10 mouse cellular contexts compared by ENCODE assay signal in the genomic region with DNA sequence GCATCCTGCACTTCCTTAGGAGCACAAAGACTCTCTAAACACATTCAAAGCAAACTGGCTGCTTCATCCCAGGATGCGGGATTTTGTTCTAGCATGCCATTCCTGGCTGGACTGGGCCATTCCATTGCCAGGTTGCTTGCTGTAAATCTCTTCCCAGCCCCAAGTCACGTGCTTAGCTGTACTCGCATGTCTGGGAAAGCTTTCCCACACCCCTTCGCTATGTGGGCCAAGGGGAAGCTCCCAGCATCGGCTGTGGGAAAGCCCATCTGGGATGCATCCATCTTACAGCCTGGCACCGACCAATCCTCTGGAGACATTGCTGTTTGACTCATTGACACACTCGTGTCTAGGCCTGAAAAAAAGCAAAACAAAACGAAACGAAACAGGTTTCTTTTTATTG.
DNase-seq lines count a peak whose midpoint lies in the region; ATAC-seq lines count a peak whose summit lies in the region.
"Had no signal": no experiment of that assay in that cellular context is flagged by ENCODE, and none has a peak within 500 bp of the region (broad histone marks: within the 10 kb centered on the region; RNA-seq: fewer than 3 reads in every experiment).

No protein-coding gene starts in this region.

- ATAC-seq in forebrain, embryonic 15.5 days (replicated peaks), result peak; percentile 71
- no peak for ATAC-seq in forebrain, embryonic 12.5 days (ENCODE audit: low FRiP score)

- H3K27me3 ChIP-seq in forebrain, embryonic 15.5 days, result no peaks in the 10 kb centered on the region
- no peaks in the 10 kb centered on the region for H3K27me3 ChIP-seq in forebrain, embryonic 12.5 days
- H3K27me3 ChIP-seq: embryonic facial prominence, embryonic 15.5 days had no signal

- no peak overlapping the region for H3K4me2 ChIP-seq in forebrain, embryonic 15.5 days (replicated peaks)
- no peak overlapping the region for H3K4me2 ChIP-seq in forebrain, embryonic 12.5 days
- H3K4me2 ChIP-seq: embryonic facial prominence, embryonic 15.5 days had no signal

- H3K9me3 ChIP-seq in forebrain, embryonic 15.5 days, result no peaks in the 10 kb centered on the region
- H3K9me3 ChIP-seq in forebrain, embryonic 12.5 days, result no peaks in the 10 kb centered on the region
- H3K9me3 ChIP-seq: embryonic facial prominence, embryonic 15.5 days had no signal

- no peak overlapping the region for H3K27ac ChIP-seq in forebrain, embryonic 15.5 days (replicated peaks)
- H3K27ac ChIP-seq in forebrain, embryonic 12.5 days, result no peak overlapping the region
- H3K27ac ChIP-seq: embryonic facial prominence, embryonic 15.5 days had no signal

- peak; percentile 58 for DNase-seq in 3T3-L1 (ENCODE audit: low read depth, low spot score)
- peak; percentile 16 for DNase-seq in brain, adult 2 months (ENCODE audit: low read depth, low spot score)
- DNase-seq in mesoderm, embryonic 11.5 days (ENCODE audit: low read depth, low spot score), result peak; percentile 66
- DNase-seq in kidney, postnatal 4 days, result no peak
- no peak for DNase-seq in spleen, postnatal 14 days (ENCODE audit: low spot score in 2 of 2)
- DNase-seq in T-cell, adult 2 months (ENCODE audit: low spot score), result no peak
- DNase-seq: lung, postnatal 36 days had no signal

- H3K4me3 ChIP-seq in forebrain, embryonic 15.5 days, result no peak overlapping the region
- no peak overlapping the region for H3K4me3 ChIP-seq in forebrain, embryonic 12.5 days (replicated peaks)
- H3K4me3 ChIP-seq: embryonic facial prominence, embryonic 15.5 days had no signal

- peaks cover 4% of the 10 kb centered on the region; the same call in 1 of the 2 replicates for H3K4me1 ChIP-seq in forebrain, embryonic 15.5 days
- H3K4me1 ChIP-seq in forebrain, embryonic 12.5 days, result peaks cover 4% of the 10 kb centered on the region

- no peaks in the 10 kb centered on the region for H3K36me3 ChIP-seq in forebrain, embryonic 15.5 days
- H3K36me3 ChIP-seq in forebrain, embryonic 12.5 days (replicated peaks), result no peaks in the 10 kb centered on the region
- H3K36me3 ChIP-seq: embryonic facial prominence, embryonic 15.5 days had no signal

- 66% methylated on average over 9 of the region's 9 CpGs for WGBS in forebrain, embryonic 15.5 days
- WGBS in forebrain, embryonic 12.5 days, result 82% methylated on average over 9 of the region's 9 CpGs

- H3K9ac ChIP-seq in forebrain, embryonic 15.5 days (replicated peaks), result no peak overlapping the region
- no peak overlapping the region for H3K9ac ChIP-seq in forebrain, embryonic 12.5 days
- H3K9ac ChIP-seq: embryonic facial prominence, embryonic 15.5 days had no signal

Comparison
In these comparisons a context has a peak if more than half of its experiments do, and no peak if none do; other contexts are left out.
1. DNase-seq: peak in 3T3-L1 (single experiment), brain, adult 2 months (single experiment) and mesoderm, embryonic 11.5 days (single experiment); none in kidney, postnatal 4 days (0 of 2), spleen, postnatal 14 days (0 of 2) and T-cell, adult 2 months (single experiment).